Mouse (Mus musculus) macrophage (primary cell): ENCODE results near the gene Cdc42. TPM values are rescaled to one million over a fixed set of nuclear protein-coding genes. Genes with fewer than 3 reads are reported as not detected.

ENCODE experiments used
- H3K27ac ChIP-seq: fragments of 350-480 bp; formaldehyde crosslinking; 2 replicates; pipeline ENCODE4 v1.9.0; 2021
- H3K36me3 ChIP-seq: fragments of 350-480 bp; formaldehyde crosslinking; 2 replicates; pipeline ENCODE4 v1.9.0; 2021; ENCODE audit errors: inconsistent target
- H3K4me3 ChIP-seq: fragments of 350-480 bp; formaldehyde crosslinking; 2 replicates; pipeline ENCODE4 v1.9.0; 2021; ENCODE audit errors: inconsistent target
- H3K79me2 ChIP-seq: fragments of 350-480 bp; formaldehyde crosslinking; 2 replicates; pipeline ENCODE4 v1.9.0; 2021; ENCODE audit errors: inconsistent target
- WGBS: methylation state at CpG from one replicate; pipeline ENCODE4 v1.1.7; 2026; ENCODE audit warnings: inconsistent platforms; ENCODE audit not compliant: missing documents; 5-methylcytosine and 5-hydroxymethylcytosine counted together
- polyA plus RNA-seq: library from polyadenylated mRNA; stranded (reverse); fragments of 250-400 nt; gene quantifications from 3 replicates; pipeline ENCODE4 v1.2.4, GENCODE M21; 2018; ENCODE audit warnings: inconsistent platforms

Cdc42 gene
- polyA plus RNA-seq, 1 experiment from 2014 or later, result 958 TPM

DNA sequence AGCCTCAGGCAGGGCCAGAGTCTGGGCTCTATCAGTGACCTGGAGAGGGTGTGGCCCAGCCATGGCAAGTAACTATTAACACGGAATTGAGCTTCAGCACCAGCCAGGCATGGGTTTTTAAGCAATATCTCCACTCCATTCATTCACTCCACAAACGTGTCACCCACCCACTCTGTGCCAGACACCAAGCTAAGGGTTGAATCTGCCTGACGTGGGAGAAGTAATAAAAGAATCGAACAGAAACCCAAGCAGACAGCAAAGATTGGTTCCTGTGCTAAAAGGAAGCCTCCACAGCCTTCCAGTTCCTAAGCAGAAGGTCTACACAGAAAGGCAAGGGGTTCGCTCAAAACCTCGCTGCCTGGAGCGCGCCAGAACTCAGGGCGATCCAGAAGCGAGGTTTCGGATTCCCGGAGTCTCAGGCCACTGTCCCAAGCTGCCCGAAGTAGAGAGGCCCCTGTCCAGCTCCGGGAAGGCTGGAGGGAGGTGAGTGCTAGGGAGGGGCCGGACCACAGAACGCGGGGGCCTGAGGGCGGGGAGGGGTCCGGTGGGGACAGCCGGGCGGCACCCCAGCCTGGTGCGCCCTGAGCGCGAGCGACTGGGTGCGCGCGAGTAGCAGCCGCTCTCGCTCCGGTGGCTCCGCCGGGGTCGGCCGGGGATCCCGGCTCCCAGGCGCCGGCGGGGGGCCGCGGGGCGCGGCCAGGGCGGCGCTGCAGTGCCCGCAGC lies 80.9 kb downstream of the Cdc42 start:
- no peak overlapping the region for H3K27ac ChIP-seq
- no peak overlapping the region for H3K4me3 ChIP-seq
- H3K79me2 ChIP-seq, result no peaks in the 10 kb centered on the region
- 5% methylated on average over 37 of the region's 46 CpGs for WGBS
- no peaks in the 10 kb centered on the region for H3K36me3 ChIP-seq

DNA sequence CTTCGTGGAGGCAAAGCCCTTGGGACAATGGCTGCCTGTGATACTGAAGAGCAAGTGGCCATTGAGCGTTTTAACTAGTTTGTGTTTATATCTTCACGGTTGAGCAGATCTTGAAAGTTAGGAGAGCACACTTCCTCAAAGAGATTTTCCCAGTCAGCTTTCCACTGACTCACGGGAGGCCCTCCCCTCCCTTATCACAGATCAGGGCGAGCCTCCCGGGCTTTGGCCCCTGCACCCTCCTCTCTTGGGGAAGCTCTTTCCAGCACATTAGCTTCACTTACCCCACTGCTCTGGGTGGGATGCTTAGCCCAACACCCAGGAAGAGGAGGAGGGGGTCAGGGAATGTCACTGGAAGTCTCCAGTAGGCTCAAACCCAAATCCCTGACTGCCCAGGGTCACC lies 83.2 kb downstream of the Cdc42 start:
- H3K4me3 ChIP-seq, result no peak overlapping the region
- H3K79me2 ChIP-seq, result no peaks in the 10 kb centered on the region
- WGBS, result 42% methylated on average over 6 of the region's 6 CpGs
- no peaks in the 10 kb centered on the region for H3K36me3 ChIP-seq
- no peak overlapping the region for H3K27ac ChIP-seq

DNA sequence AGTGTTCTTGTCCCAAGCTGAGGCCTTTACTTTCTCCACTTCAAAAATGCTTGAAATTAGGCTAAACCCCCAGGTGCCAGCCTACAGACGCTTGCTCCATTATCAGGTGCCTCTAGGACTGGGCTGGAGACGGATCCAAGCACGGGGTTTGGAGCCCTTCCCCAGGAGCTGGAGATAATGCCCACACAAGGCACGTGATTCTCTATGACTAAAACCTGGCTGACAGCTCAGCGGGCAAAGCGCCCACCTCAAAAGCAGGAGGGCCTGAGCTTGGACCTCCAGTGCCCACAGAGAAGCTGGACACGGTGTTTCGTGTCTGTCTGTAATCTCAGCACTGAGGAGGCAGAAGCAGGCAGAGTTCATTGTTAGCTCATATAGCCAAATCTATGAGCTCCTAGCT lies 85.7 kb downstream of the Cdc42 start:
- Histone ChIP-seq H3K36me3 (no peaks in the 10 kb centered on the region), H3K27ac (no peak overlapping the region), H3K4me3 (no peak overlapping the region), H3K79me2 (no peaks in the 10 kb centered on the region)
- WGBS, result 91% methylated on average over 8 of the region's 8 CpGs

Other genes starting within 250 kb of the Cdc42 start
- not detected in 3 replicates for gene Wnt4, start 80.2 kb downstream of the Cdc42 start, polyA plus RNA-seq
- gene Cela3a, start 52.1 kb upstream of the Cdc42 start, polyA plus RNA-seq, result not detected in 3 replicates
- gene Cela3b, start 72.8 kb upstream of the Cdc42 start, polyA plus RNA-seq, result not detected in 3 replicates
- not detected in 3 replicates for gene 1700013G24Rik, start 95.6 kb upstream of the Cdc42 start, polyA plus RNA-seq
- gene Hspg2, start 111.0 kb upstream of the Cdc42 start, polyA plus RNA-seq, result 0.06 to 0.37 TPM (median 0.14 TPM) in 3 replicates
- gene Ldlrad2, start 216.8 kb upstream of the Cdc42 start, polyA plus RNA-seq, result not detected in 3 replicates
- 41.3 to 73.5 TPM (median 61.8 TPM) in 3 replicates for gene Usp48, start 236.0 kb upstream of the Cdc42 start, polyA plus RNA-seq